Mouse (Mus musculus) cerebellum, adult 8-10 months (tissue): ENCODE data around the gene 1700021F05Rik.

Source experiments
- DNase-seq: peaks from one replicate; pipeline ENCODE4 v3.0.0; 2022

Gene 1700021F05Rik

DNA sequence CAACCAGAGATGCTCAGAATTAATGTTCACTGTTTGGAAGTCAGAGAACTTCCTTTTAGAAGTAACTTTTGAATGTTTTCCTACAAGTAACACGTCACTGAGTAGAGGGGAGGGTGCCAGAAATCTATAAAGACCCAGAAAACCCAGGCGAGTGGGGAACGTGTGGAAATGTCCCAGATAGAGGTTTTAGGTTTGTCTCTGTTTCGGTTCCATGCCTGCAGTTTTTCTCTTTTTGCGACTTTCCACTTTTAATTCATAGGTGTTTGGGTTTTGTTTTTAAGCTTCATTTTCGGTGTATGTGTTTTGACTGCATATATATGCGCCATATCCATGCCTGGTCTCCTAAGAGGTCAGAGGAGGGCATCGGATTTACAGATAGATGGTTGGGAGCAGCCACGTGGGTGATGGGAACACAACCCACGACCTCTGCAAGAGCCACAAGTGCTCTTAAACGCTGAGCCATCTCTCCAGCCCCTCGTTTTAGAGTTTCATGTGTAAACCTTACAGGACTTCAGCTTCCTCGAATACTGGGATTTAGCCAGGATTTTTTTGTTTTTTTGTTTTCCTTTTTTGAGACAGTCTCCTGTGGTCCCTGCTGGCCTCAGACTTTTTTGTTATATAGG lies 60.5 kb downstream of the 1700021F05Rik start:
- peak; percentile 4 for DNase-seq

DNA sequence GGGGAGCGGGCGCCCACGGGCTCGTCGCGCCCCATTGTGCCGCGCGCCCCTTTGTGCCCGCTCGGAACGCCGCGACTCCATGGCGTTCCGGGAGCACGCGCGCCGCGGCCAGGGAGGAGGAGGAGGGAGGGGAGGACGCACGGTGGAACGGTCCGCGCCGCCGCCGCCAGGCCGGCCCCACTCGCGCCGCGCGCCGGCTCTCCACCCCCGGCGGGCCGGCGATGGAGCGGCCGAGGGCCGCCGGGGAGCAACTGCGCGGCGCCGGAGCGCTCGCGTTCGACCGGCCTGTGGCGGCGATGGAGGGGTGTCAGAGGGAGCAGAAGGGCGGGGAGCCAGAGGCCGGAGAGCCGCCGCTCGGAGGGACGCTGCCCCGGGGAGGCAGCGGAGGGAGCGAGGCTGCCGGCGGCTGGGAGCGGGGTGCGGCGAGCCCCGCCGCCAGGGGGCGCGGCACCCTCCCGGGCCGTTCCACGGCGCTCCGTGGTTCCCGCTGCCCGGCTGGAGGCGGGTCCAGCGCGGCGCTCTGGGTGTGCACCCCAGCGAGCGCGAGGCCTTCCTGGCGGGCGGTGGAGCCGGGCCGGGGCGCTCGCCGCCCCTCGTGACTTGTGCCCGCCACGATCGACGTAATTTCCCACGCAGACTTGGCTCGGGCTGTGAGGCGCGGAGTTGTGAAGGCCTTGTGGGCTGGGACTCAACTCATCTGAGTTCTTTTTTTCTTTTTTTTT lies 61.2 kb downstream of the 1700021F05Rik start:
- peak; percentile 68 for DNase-seq

- DNase-seq: peak; percentile 45
Observed at GRCm38 (mm10) chr10:43478751-43479435, 61.9 kb downstream of the 1700021F05Rik start, which contains the start of gene Bend3. Gene Bend3 (plus strand): TSS chr10:43478831.

DNA sequence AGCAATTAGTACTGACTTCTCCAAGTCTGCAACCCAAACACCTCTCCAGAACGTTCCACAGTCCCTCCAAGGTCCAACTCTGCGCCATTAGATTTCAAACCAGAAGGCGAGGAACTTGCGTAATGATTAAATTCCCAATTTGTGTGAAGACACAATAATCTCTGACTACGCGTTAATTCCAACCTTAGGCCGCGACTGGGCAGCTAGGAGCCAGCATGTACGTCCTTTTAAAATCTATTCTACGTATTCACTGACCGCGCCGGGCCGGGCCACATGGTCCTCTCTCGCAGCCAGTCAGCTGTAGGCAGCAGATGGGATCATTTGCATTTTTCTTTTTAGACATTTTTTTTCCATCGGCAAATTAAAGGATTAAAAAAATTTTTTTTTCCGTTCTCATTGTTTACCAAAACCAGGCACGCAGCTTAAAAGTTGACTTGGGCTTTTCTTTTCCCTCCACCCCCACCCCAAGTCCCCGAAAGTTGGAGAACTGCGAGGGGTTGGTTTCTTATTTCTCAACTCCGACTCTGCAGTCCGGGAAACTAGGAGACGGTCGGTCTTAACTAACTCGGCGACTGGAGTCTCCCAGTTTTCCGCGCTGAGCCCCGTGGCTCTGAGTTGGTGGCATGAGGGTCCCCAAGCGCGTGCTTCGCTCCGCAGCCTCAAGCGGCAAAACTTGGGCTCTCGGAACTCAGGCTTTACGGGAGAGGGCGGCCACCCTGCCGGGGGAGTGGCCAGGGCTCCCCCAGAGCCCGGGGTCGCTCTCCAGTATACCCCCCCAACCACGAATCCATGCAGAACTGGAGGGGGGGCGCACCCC lies 62.7 kb downstream of the 1700021F05Rik start:
- peak; percentile 9 for DNase-seq

- no peak for DNase-seq
Observed at GRCm38 (mm10) chr10:43477459-43477858, 63.3 kb downstream of the 1700021F05Rik start.

DNA sequence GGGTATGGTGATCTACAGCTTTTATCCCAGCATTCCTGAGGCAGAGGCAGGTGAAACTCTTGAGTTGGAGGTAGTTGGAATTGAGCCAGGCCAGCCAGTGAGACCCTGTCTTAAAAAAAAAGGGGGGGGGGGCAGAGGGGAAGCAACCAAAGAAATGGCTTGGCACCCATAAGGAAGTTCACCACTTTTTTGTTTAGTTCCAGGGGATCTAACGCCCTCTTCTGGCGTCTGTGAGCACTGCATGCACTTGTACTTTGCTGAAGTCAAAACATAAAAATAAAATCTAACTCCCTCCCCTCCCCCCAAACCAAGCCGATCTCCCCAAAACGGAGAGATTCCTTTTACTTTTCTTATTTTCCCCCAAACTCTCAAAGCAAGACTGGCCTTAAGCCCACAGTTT lies 65.4 kb downstream of the 1700021F05Rik start:
- no peak for DNase-seq
